Mouse (Mus musculus) E14TG2a.4 (cell line): ENCODE data around the gene Ankrd44.

Experiments
- H3K27me3 ChIP-seq: 2 replicates; pipeline ENCODE4 v1.6.1; 2014; ENCODE audit warnings: low read length, control low read depth; ENCODE audit not compliant: insufficient read depth
- H3K36me3 ChIP-seq: 2 replicates; pipeline ENCODE4 v1.6.1; 2014; ENCODE audit warnings: low read length, control low read depth; ENCODE audit not compliant: insufficient read depth
- H3K4me1 ChIP-seq: replicated peaks from 2 replicates; pipeline ENCODE4 v1.6.1; 2014; ENCODE audit warnings: low read depth, low read length, control low read depth
- H3K4me3 ChIP-seq: replicated peaks from 2 replicates; pipeline ENCODE4 v1.5.1; 2014; ENCODE audit warnings: mild to moderate bottlenecking, low read length
- H3K9me3 ChIP-seq: 2 replicates; pipeline ENCODE4 v1.6.1; 2014; ENCODE audit warnings: low read length, control low read depth
- CTCF ChIP-seq: conservative IDR thresholded peaks from 2 replicates; pipeline ENCODE4 v1.5.1; 2014; ENCODE audit warnings: low read length
- NANOG ChIP-seq: IDR thresholded peaks from 2 replicates; pipeline ENCODE4 v1.6.1; 2014; ENCODE audit warnings: borderline replicate concordance, low read length, mixed read lengths
- POU5F1 ChIP-seq: IDR thresholded peaks from 2 replicates; pipeline ENCODE4 v1.6.1; 2014; ENCODE audit warnings: low read length, borderline replicate concordance

Ankrd44 gene

GRCm38 (mm10) chr1:54678037-54678436, 248.2 kb downstream of the Ankrd44 start:
- Histone ChIP-seq H3K4me3 (no peak overlapping the region), H3K9me3 (no peaks in the 10 kb centered on the region), H3K4me1 (peaks cover 24% of the 10 kb centered on the region), H3K27me3 (no peaks in the 10 kb centered on the region), H3K36me3 (no peaks in the 10 kb centered on the region)
- TF ChIP-seq NANOG: no peak
- no peak for TF ChIP-seq POU5F1

GRCm38 (mm10) chr1:54675478-54675877, 250.7 kb downstream of the Ankrd44 start:
- TF ChIP-seq CTCF: no peak
- no peak for TF ChIP-seq POU5F1
- TF ChIP-seq NANOG: no peak
- no peaks in the 10 kb centered on the region for H3K9me3 ChIP-seq
- no peaks in the 10 kb centered on the region for H3K36me3 ChIP-seq
- H3K4me3 ChIP-seq: no peak overlapping the region
- peaks cover 24% of the 10 kb centered on the region for H3K4me1 ChIP-seq
- no peaks in the 10 kb centered on the region for H3K27me3 ChIP-seq

- Histone ChIP-seq H3K36me3 (no peaks in the 10 kb centered on the region), H3K4me3 (no peak overlapping the region), H3K4me1 (0 out of 2 replicates have a peak, but pooled peaks cover under 1% of the 10 kb centered on the region), H3K9me3 (no peaks in the 10 kb centered on the region), H3K27me3 (no peaks in the 10 kb centered on the region)
- TF ChIP-seq CTCF (no peak), NANOG (no peak), POU5F1 (no peak)
Observed at GRCm38 (mm10) chr1:54667991-54668390, 258.2 kb downstream of the Ankrd44 start.

- H3K9me3 ChIP-seq: no peaks in the 10 kb centered on the region
- H3K27me3 ChIP-seq: no peaks in the 10 kb centered on the region
- TF ChIP-seq POU5F1 (no peak), CTCF (peak; percentile 68)
- 0 out of 2 replicates have a peak, but pooled peaks cover 3% of the 10 kb centered on the region for H3K4me1 ChIP-seq
- H3K4me3 ChIP-seq: no peak overlapping the region
- H3K36me3 ChIP-seq: no peaks in the 10 kb centered on the region
Observed at GRCm38 (mm10) chr1:54665582-54666405, 260.4 kb downstream of the Ankrd44 start.

GRCm38 (mm10) chr1:54665095-54665494, 261.1 kb downstream of the Ankrd44 start:
- Histone ChIP-seq H3K4me1 (0 out of 2 replicates have a peak, but pooled peaks cover 3% of the 10 kb centered on the region), H3K27me3 (no peaks in the 10 kb centered on the region), H3K4me3 (no peak overlapping the region), H3K36me3 (no peaks in the 10 kb centered on the region), H3K9me3 (no peaks in the 10 kb centered on the region)
- TF ChIP-seq CTCF (no peak), NANOG (no peak), POU5F1 (no peak)

GRCm38 (mm10) chr1:54660674-54661073, 265.5 kb downstream of the Ankrd44 start:
- no peaks in the 10 kb centered on the region for H3K36me3 ChIP-seq
- no peak for TF ChIP-seq CTCF
- no peak for TF ChIP-seq POU5F1
- TF ChIP-seq NANOG: no peak
- no peaks in the 10 kb centered on the region for H3K9me3 ChIP-seq

GRCm38 (mm10) chr1:54658558-54658957, 267.6 kb downstream of the Ankrd44 start:
- no peaks in the 10 kb centered on the region for H3K27me3 ChIP-seq
- no peaks in the 10 kb centered on the region for H3K9me3 ChIP-seq
- H3K4me1 ChIP-seq: 0 out of 2 replicates have a peak, but pooled peaks cover 3% of the 10 kb centered on the region
- no peaks in the 10 kb centered on the region for H3K36me3 ChIP-seq
- H3K4me3 ChIP-seq: no peak overlapping the region
- TF ChIP-seq NANOG (no peak), CTCF (no peak), POU5F1 (no peak)

More at GRCm38 (mm10) chr1:54660674-54661073, 265.5 kb downstream of the Ankrd44 start:
- Histone ChIP-seq H3K27me3 (no peaks in the 10 kb centered on the region), H3K4me1 (0 out of 2 replicates have a peak, but pooled peaks cover 3% of the 10 kb centered on the region), H3K4me3 (no peak overlapping the region)

GRCm38 (mm10) chr1:54648237-54648636, 277.9 kb downstream of the Ankrd44 start:
- no peak for TF ChIP-seq NANOG
- no peak for TF ChIP-seq POU5F1
- no peak for TF ChIP-seq CTCF
- no peaks in the 10 kb centered on the region for H3K36me3 ChIP-seq
- no peaks in the 10 kb centered on the region for H3K4me1 ChIP-seq
- H3K9me3 ChIP-seq: no peaks in the 10 kb centered on the region
- no peak overlapping the region for H3K4me3 ChIP-seq
- H3K27me3 ChIP-seq: no peaks in the 10 kb centered on the region

GRCm38 (mm10) chr1:54647335-54647745, 278.8 kb downstream of the Ankrd44 start:
- Histone ChIP-seq H3K9me3 (no peaks in the 10 kb centered on the region), H3K36me3 (no peaks in the 10 kb centered on the region), H3K4me1 (no peaks in the 10 kb centered on the region), H3K27me3 (no peaks in the 10 kb centered on the region), H3K4me3 (no peak overlapping the region)
- TF ChIP-seq POU5F1 (no peak), CTCF (no peak), NANOG (no peak)
